Mouse (Mus musculus) hindbrain, embryonic 10.5 days (tissue): ENCODE measurements at regions not wholly inside any gene's neighbourhood (a gene's known extent, or its start where the extent isn't known, plus 50 kb on each side); places are given as distances from the start of the nearest gene placed in this dataset.

ENCODE experiments used
- DNase-seq: peaks from one replicate; pipeline ENCODE4 v3.0.0-alpha.2; 2017; ENCODE audit warnings: low spot score
- H3K27ac ChIP-seq: fragments of 300-500 bp; sonication (generic); 2 replicates; pipeline ENCODE4 v1.5.1; 2016; ENCODE audit warnings: mild to moderate bottlenecking, moderate library complexity
- H3K27me3 ChIP-seq: fragments of 300-500 bp; sonication (generic); 2 replicates; pipeline ENCODE4 v1.6.1; 2016; ENCODE audit warnings: mild to moderate bottlenecking; ENCODE audit not compliant: poor library complexity, insufficient read depth, severe bottlenecking
- H3K36me3 ChIP-seq: fragments of 300-500 bp; sonication (generic); 2 replicates; pipeline ENCODE4 v1.6.1; 2016; ENCODE audit warnings: mild to moderate bottlenecking, moderate library complexity
- H3K4me1 ChIP-seq: fragments of 300-500 bp; sonication (generic); replicated peaks from 2 replicates; pipeline ENCODE4 v1.6.1; 2016; ENCODE audit warnings: mild to moderate bottlenecking
- H3K4me3 ChIP-seq: fragments of 300-500 bp; sonication (generic); 2 replicates; pipeline ENCODE4 v1.5.1; 2016; ENCODE audit warnings: mild to moderate bottlenecking, moderate library complexity
- H3K9me3 ChIP-seq: fragments of 300-500 bp; sonication (generic); 2 replicates; pipeline ENCODE4 v1.6.1; 2016; ENCODE audit warnings: mild to moderate bottlenecking, moderate library complexity
- WGBS: fragments of 180-500 bp; shearing (Covaris S2); methylation state at CpG from one replicate; pipeline ENCODE4 v1.1.7; 2016; 5-methylcytosine and 5-hydroxymethylcytosine counted together

- H3K9me3 ChIP-seq: no peaks in the 10 kb centered on the region
- peak overlapping the region; percentile 19 for H3K27ac ChIP-seq
- 34% methylated on average over 11 of the region's 11 CpGs for WGBS
- no peaks in the 10 kb centered on the region for H3K36me3 ChIP-seq
- no peak overlapping the region for H3K4me3 ChIP-seq
- no peak for DNase-seq
- H3K27me3 ChIP-seq: no peaks in the 10 kb centered on the region
- peaks cover 12% of the 10 kb centered on the region for H3K4me1 ChIP-seq
These were observed 164.6 kb upstream of the Jarid2 start for GRCm38 (mm10) chr13:44564705-44565104.

- no peak for DNase-seq
- no peaks in the 10 kb centered on the region for H3K36me3 ChIP-seq
- no peak overlapping the region for H3K27ac ChIP-seq
- WGBS: 85% methylated on average over 2 of the region's 2 CpGs
- no peaks in the 10 kb centered on the region for H3K9me3 ChIP-seq
- peaks cover 12% of the 10 kb centered on the region for H3K4me1 ChIP-seq
- H3K4me3 ChIP-seq: no peak overlapping the region
- H3K27me3 ChIP-seq: no peaks in the 10 kb centered on the region
These were observed 161.6 kb upstream of the Jarid2 start for GRCm38 (mm10) chr13:44567696-44568095.

DNA sequence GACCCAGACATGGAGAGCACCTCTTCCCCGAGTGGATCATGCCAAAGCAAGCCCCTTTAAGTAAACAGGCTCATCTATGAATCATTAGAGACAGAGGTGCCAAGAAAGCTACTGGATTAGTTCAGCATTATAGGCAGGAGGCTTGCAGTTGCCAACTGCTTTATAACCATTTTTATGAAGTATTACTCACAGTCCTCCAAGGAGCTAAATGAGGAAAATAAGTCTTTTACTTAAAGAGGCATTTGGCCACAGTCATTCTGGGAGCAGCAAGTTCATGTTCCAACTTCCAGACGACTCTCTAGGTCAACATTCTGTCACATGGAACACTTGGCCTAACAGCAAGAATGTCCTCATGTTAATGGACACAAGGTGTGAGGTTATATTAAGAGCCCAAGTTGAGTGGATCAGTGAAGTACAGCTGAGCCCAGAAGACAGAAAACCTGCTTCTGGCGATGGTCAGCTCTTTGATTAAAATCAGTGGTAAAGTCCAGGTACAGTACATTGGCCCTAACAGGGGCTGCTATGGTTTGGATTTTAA is 160.0 kb upstream of the Jarid2 start:
- Histone ChIP-seq H3K4me3 (no peak overlapping the region), H3K36me3 (no peaks in the 10 kb centered on the region), H3K9me3 (no peaks in the 10 kb centered on the region), H3K27me3 (no peaks in the 10 kb centered on the region), H3K27ac (no peak overlapping the region), H3K4me1 (peaks cover 15% of the 10 kb centered on the region)
- 79% methylated on average over 3 of the region's 3 CpGs for WGBS
- DNase-seq: no peak

- H3K9me3 ChIP-seq: peaks cover 2% of the 10 kb centered on the region; the same call in 1 of the 2 replicates
- no peak for DNase-seq
- no peak overlapping the region for H3K4me3 ChIP-seq
- H3K36me3 ChIP-seq: no peaks in the 10 kb centered on the region
- H3K4me1 ChIP-seq: 0 out of 2 replicates have a peak, but pooled peaks cover 3% of the 10 kb centered on the region
- no peaks in the 10 kb centered on the region for H3K27me3 ChIP-seq
- 25% methylated on average over 7 of the region's 7 CpGs for WGBS
- no peak overlapping the region for H3K27ac ChIP-seq
These were observed 155.8 kb upstream of the Jarid2 start for GRCm38 (mm10) chr13:44573463-44573862.

- Histone ChIP-seq H3K4me3 (no peak overlapping the region), H3K9me3 (peaks cover 10% of the 10 kb centered on the region), H3K4me1 (peaks cover 27% of the 10 kb centered on the region), H3K27ac (no peak overlapping the region), H3K36me3 (no peaks in the 10 kb centered on the region), H3K27me3 (peaks cover 23% of the 10 kb centered on the region)
- DNase-seq: no peak
- WGBS: 92% methylated on average over 5 of the region's 5 CpGs
These were observed 150.1 kb upstream of the Jarid2 start for GRCm38 (mm10) chr13:44579215-44579614.

- Histone ChIP-seq H3K4me3 (no peak overlapping the region), H3K9me3 (peaks cover 10% of the 10 kb centered on the region), H3K27ac (no peak overlapping the region), H3K27me3 (peaks cover 24% of the 10 kb centered on the region), H3K36me3 (no peaks in the 10 kb centered on the region), H3K4me1 (peaks cover 36% of the 10 kb centered on the region)
- 62% methylated on average over 15 of the region's 15 CpGs for WGBS
- no peak for DNase-seq
These were observed 149.0 kb upstream of the Jarid2 start for GRCm38 (mm10) chr13:44580156-44580736.

- H3K4me3 ChIP-seq: no peak overlapping the region
- DNase-seq: no peak
These were observed 148.5 kb upstream of the Jarid2 start for GRCm38 (mm10) chr13:44580767-44581166.

DNA sequence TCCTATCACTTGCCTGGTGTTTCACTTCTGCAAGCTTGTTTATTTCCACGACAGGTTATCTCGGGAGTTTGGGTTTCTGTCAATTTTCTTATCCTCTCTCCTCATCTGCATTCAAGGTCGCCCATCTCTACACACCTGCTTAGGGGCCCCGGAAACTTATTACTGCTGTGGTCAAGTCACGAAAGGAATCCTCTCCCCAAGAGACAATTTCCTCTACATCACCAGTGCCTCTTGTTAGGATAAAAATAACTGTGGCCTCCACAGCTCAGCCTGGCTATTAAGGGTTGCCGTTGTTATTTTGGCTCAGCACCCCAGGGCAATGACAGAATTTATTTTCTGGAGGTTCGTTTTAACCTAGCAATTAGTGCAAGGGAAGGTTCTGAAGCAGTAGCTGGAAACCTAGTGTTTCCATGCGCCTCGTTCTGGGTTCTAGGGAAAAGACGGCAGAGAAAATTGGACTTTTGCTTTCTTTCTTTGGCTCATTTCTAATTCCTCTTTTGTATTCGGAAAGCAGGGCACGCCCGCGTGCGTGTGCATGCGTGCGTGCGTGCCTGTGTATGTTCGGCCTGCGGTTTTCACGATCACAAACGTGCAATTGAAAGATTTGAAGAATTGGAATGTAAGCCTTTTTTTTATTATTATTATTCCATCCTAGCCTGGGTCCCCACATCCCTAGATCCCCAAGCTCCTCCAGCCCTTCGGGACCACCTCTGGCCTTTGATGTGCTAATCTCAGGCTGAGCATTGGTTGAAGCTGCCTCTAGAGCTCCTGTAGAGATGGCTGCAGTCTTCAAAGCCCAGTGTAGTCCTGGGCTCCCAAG is 147.1 kb upstream of the Jarid2 start:
- DNase-seq: peak; percentile 15
- no peaks in the 10 kb centered on the region for H3K36me3 ChIP-seq
- H3K27ac ChIP-seq: no peak overlapping the region
- peak overlapping the region; percentile 29 for H3K4me3 ChIP-seq
- 20% methylated on average over 23 of the region's 23 CpGs for WGBS
- H3K27me3 ChIP-seq: peaks cover 24% of the 10 kb centered on the region
- peaks cover 10% of the 10 kb centered on the region for H3K9me3 ChIP-seq
- peaks cover 36% of the 10 kb centered on the region for H3K4me1 ChIP-seq

More at GRCm38 (mm10) chr13:44580767-44581166, 148.5 kb upstream of the Jarid2 start:
- 56% methylated on average over 9 of the region's 9 CpGs for WGBS
- Histone ChIP-seq H3K27me3 (peaks cover 24% of the 10 kb centered on the region), H3K9me3 (peaks cover 10% of the 10 kb centered on the region), H3K36me3 (no peaks in the 10 kb centered on the region), H3K27ac (no peak overlapping the region), H3K4me1 (peaks cover 36% of the 10 kb centered on the region)

DNA sequence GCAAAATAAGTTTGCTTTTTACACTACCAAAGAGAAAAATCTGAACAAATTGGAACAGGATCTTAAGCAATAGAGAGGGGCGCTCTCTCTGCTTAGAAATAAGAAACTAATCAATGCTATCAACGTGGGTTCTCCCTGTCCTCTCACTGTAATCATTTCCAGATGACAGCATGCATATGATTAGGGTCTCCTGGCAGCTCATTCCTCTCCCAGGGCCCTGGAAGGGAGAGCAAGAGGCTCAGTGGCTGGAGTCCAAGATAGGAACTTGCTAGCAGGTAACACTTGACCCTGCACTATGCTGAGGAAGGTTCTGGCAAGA is 146.5 kb upstream of the Jarid2 start:
- no peak for DNase-seq
- 17% methylated on average over 2 of the region's 2 CpGs for WGBS
- Histone ChIP-seq H3K4me1 (peaks cover 36% of the 10 kb centered on the region), H3K9me3 (peaks cover 10% of the 10 kb centered on the region), H3K27ac (no peak overlapping the region), H3K4me3 (peak overlapping the region; percentile 29), H3K36me3 (no peaks in the 10 kb centered on the region), H3K27me3 (peaks cover 24% of the 10 kb centered on the region)

DNA sequence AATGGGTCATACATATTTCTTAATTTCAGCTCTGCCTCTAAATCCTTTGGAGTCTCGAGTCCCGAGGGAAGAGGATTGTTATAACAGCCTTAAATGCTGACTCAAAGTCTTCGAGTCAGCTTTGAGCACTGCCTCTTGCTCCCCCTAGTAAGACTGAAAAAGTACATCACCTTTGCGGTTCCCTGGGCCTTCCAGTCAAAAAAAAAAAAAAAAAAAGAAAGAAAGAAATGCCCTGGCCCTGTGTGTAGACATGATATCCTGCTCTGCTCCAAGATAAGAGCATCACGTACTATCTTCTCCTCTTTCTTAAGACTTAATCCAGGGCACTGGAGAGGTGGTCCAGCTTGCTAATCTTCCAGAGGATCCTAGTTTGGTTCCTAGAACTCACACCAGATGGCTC is 145.7 kb upstream of the Jarid2 start:
- peaks cover 36% of the 10 kb centered on the region for H3K4me1 ChIP-seq
- 0 out of 2 replicates have a peak overlapping the region, but pooled peaks have one; percentile 53 for H3K27ac ChIP-seq
- peaks cover 24% of the 10 kb centered on the region for H3K27me3 ChIP-seq
- peaks cover 7% of the 10 kb centered on the region for H3K9me3 ChIP-seq
- no peak overlapping the region for H3K4me3 ChIP-seq
- 76% methylated on average over 5 of the region's 5 CpGs for WGBS
- H3K36me3 ChIP-seq: no peaks in the 10 kb centered on the region
- DNase-seq: no peak

- Histone ChIP-seq H3K27ac (peak overlapping the region; percentile 56; the same call in 1 of the 2 replicates), H3K4me1 (peaks cover 36% of the 10 kb centered on the region), H3K4me3 (no peak overlapping the region), H3K36me3 (no peaks in the 10 kb centered on the region), H3K27me3 (peaks cover 24% of the 10 kb centered on the region), H3K9me3 (peaks cover 1% of the 10 kb centered on the region)
- DNase-seq: no peak
- 29% methylated on average over 8 of the region's 8 CpGs for WGBS
These were observed 145.1 kb upstream of the Jarid2 start for GRCm38 (mm10) chr13:44584151-44584550.

DNA sequence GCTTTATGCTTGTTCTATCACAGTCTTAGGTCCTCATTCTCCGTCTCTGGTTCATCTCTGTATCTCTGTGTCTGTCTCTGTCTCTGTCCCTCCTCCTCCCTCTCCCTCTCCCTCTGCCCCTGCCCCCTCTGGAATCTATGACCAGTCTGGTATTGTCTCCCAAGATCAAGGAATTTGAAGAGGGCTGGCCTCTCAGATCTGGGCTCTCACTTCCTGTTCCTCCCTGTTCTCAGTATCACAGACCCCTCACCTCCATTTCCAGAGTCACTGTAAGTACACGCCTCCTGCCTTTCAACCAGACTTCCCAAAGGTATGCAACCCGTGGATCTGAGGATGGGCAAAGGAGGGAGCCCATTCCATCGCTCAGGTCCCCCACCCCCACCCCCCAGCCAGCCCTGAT is 144.7 kb upstream of the Jarid2 start:
- peaks cover 24% of the 10 kb centered on the region for H3K27me3 ChIP-seq
- no peak for DNase-seq
- WGBS: 48% methylated on average over 4 of the region's 4 CpGs
- H3K27ac ChIP-seq: peak overlapping the region; percentile 56; the same call in 1 of the 2 replicates
- peaks cover 36% of the 10 kb centered on the region for H3K4me1 ChIP-seq
- H3K9me3 ChIP-seq: no peaks in the 10 kb centered on the region
- H3K36me3 ChIP-seq: no peaks in the 10 kb centered on the region
- no peak overlapping the region for H3K4me3 ChIP-seq

DNA sequence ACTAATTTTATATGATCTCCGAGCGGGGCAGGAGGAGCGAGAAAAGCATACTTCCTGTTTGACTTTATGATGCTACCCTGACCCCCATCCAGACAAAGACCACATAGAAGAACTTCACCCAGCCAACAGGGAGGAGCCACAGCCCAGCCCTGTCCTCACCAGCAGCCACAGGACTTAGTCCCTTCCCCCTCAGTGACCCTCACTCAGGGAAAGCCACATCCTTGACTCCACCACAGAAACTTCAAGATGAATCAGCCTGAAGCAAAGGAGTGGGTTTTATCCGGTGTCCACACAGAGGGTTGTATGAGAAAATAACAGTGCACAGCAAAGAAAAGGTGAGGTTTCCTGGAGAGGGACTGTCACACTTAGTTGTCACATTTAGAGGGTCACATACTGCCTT is 141.4 kb upstream of the Jarid2 start:
- no peaks in the 10 kb centered on the region for H3K9me3 ChIP-seq
- no peak overlapping the region for H3K27ac ChIP-seq
- DNase-seq: no peak
- H3K36me3 ChIP-seq: no peaks in the 10 kb centered on the region
- H3K4me3 ChIP-seq: no peak overlapping the region
- H3K27me3 ChIP-seq: peaks cover 11% of the 10 kb centered on the region
- H3K4me1 ChIP-seq: peaks cover 16% of the 10 kb centered on the region
- 80% methylated on average over 4 of the region's 4 CpGs for WGBS
